Mouse (Mus musculus) E14TG2a.4 (cell line): ENCODE data around the gene Gli3.

Experiments
- CTCF ChIP-seq: conservative IDR thresholded peaks from 2 replicates; pipeline ENCODE4 v1.5.1; 2014; ENCODE audit warnings: low read length
- NANOG ChIP-seq: IDR thresholded peaks from 2 replicates; pipeline ENCODE4 v1.6.1; 2014; ENCODE audit warnings: borderline replicate concordance, low read length, mixed read lengths
- POU5F1 ChIP-seq: IDR thresholded peaks from 2 replicates; pipeline ENCODE4 v1.6.1; 2014; ENCODE audit warnings: low read length, borderline replicate concordance

GRCm38 (mm10) chr13:15467409-15467808 is 4.4 kb downstream of the Gli3 start:
- TF ChIP-seq CTCF (no peak), NANOG (no peak), POU5F1 (no peak)
